Comparison of ENCODE assay signal across 17 mouse cellular contexts in genomic region chr16:33810002-33810401, GRCm38 (mm10). TPM values are rescaled to one million over a fixed set of nuclear protein-coding genes. Genes with fewer than 3 reads are reported as not detected.
DNase-seq lines count a peak whose midpoint lies in the region; ATAC-seq and TF ChIP-seq lines count a peak whose summit lies in the region.
"Had no signal": no experiment of that assay in that cellular context is flagged by ENCODE, and none has a peak within 500 bp of the region (broad histone marks: within the 10 kb centered on the region; RNA-seq: fewer than 3 reads in every experiment).

No protein-coding gene starts in this region.

- ATAC-seq in CD4-positive, CD25-positive, alpha-beta regulatory T cell, adult 4 months, result no peak
- no peak for ATAC-seq in liver, postnatal 0 days
- ATAC-seq in megakaryocyte-erythroid progenitor cell, adult 5-6 weeks (replicated peaks; ENCODE audit: low FRiP score, low TSS enrichment, poor library complexity, severe bottlenecking), result 0 out of 2 replicates have a peak, but pooled peaks have one; percentile 30
- ATAC-seq: forebrain, embryonic 16.5 days had no signal

- H3K27ac ChIP-seq in liver, postnatal 0 days (ENCODE audit: low read depth), result no peak overlapping the region
- H3K27ac ChIP-seq: embryonic facial prominence, embryonic 13.5 days had no signal

- peak; percentile 57 for TF ChIP-seq CTCF in liver, postnatal 0 days (IDR thresholded peaks at IDR 0.05; ENCODE audit: low read depth)

- no peaks in the 10 kb centered on the region for H3K27me3 ChIP-seq in liver, postnatal 0 days (ENCODE audit: insufficient read depth, low read length)
- H3K27me3 ChIP-seq: embryonic facial prominence, embryonic 13.5 days had no signal

- H3K9ac ChIP-seq in liver, postnatal 0 days (replicated peaks), result no peak overlapping the region
- H3K9ac ChIP-seq: embryonic facial prominence, embryonic 13.5 days had no signal

- no peaks in the 10 kb centered on the region for H3K9me3 ChIP-seq in liver, postnatal 0 days (ENCODE audit: low read length)

- H3K4me3 ChIP-seq in liver, postnatal 0 days (ENCODE audit: low read depth, low read length), result no peak overlapping the region
- H3K4me3 ChIP-seq: embryonic facial prominence, embryonic 13.5 days had no signal

- H3K36me3 ChIP-seq in liver, postnatal 0 days (replicated peaks; ENCODE audit: insufficient read depth, low read length), result no peaks in the 10 kb centered on the region
- H3K36me3 ChIP-seq: embryonic facial prominence, embryonic 13.5 days had no signal

- DNase-seq in CD4-positive, CD25-positive, alpha-beta regulatory T cell, adult 2 months (ENCODE audit: low read depth, low spot score), result peak; percentile 66
- no peak for DNase-seq in liver, postnatal 0 days
- DNase-seq in liver (no peak), ES-CJ7 (ENCODE audit: low read depth, low spot score) (peak; percentile 34)
- no peak for DNase-seq in right cerebral cortex, postnatal 10 days (ENCODE audit: low spot score in 2 of 2)
- no peak for DNase-seq in c-Kit-positive CD71-positive TER-119-positive erythroid progenitor cells, embryonic 14.5 days (ENCODE audit: low spot score)
- DNase-seq: cerebellum, adult 11-12 months; kidney, postnatal 10 days; lung, postnatal 4 days; right cerebral cortex, postnatal 25 days had no signal

- no peaks in the 10 kb centered on the region for H3K4me1 ChIP-seq in liver, postnatal 0 days (ENCODE audit: insufficient read depth)
- H3K4me1 ChIP-seq: embryonic facial prominence, embryonic 13.5 days had no signal

- 66% methylated on average over 3 of the region's 3 CpGs for WGBS in liver, postnatal 0 days (ENCODE audit: insufficient replicate concordance)

- H3K4me2 ChIP-seq in liver, postnatal 0 days (ENCODE audit: low read depth, low read length), result no peak overlapping the region
- H3K4me2 ChIP-seq: embryonic facial prominence, embryonic 13.5 days; heart, embryonic 11.5 days had no signal

- no peak for TF ChIP-seq EP300 in liver, postnatal 0 days (IDR thresholded peaks at IDR 0.05; ENCODE audit: low read depth)

RNA-seq across cellular contexts. Expression of gene Muc13, which starts 16.2 kb away (rescaled TPM):
- polyA plus RNA-seq in CD4-positive, CD25-positive, alpha-beta regulatory T cell, adult 4 months (2017; shearing (Covaris generic)), result under 1 TPM in 1 of 2 experiments, not detected in 1; 0.33 TPM
- 1.2 TPM in 2 replicates for polyA plus RNA-seq in liver, postnatal 0 days (2015; fragmentation: Nextera tagmentation; extraction: Ambion mirVana)
- 55.5 and 80.6 TPM in 2 replicates for total RNA-seq in megakaryocyte-erythroid progenitor cell, adult 5-6 weeks (2014; fragmentation: Nextera tagmentation)
- 66.2 and 172 TPM in 2 replicates for total RNA-seq in megakaryocyte-erythroid progenitor cell, adult 5-6 weeks (2017)
- total RNA-seq: adrenal gland, adult 18-20 months; left cerebral cortex, postnatal 14 days had no signal

RNA-seq across cellular contexts. Expression of gene Itgb5, which starts 19.5 kb away (rescaled TPM):
- 1 to 10 TPM in 1 of 2 experiments, under 1 TPM in 1; 0.47 to 1.2 TPM for polyA plus RNA-seq in CD4-positive, CD25-positive, alpha-beta regulatory T cell, adult 4 months (2017; shearing (Covaris generic))
- polyA plus RNA-seq in liver, postnatal 0 days (2015; fragmentation: Nextera tagmentation; extraction: Ambion mirVana), result 16.1 and 19.2 TPM in 2 replicates
- total RNA-seq in megakaryocyte-erythroid progenitor cell, adult 5-6 weeks (2014; fragmentation: Nextera tagmentation), result not detected in 2 replicates
- 0.47 and 0.53 TPM in 2 replicates for total RNA-seq in megakaryocyte-erythroid progenitor cell, adult 5-6 weeks (2017)

Comparison
In these comparisons a context has a peak if more than half of its experiments do, and no peak if none do; other contexts are left out.
1. DNase-seq: peak in CD4-positive, CD25-positive, alpha-beta regulatory T cell, adult 2 months (single experiment) and ES-CJ7 (single experiment); none in liver, postnatal 0 days (single experiment), liver (single experiment), right cerebral cortex, postnatal 10 days (0 of 2) and c-Kit-positive CD71-positive TER-119-positive erythroid progenitor cells, embryonic 14.5 days (single experiment).